Mouse (Mus musculus): ENCODE measurements around the gene Creb5. TPM values are rescaled to one million over a fixed set of nuclear protein-coding genes. Genes with fewer than 3 reads are reported as not detected.

Gene Creb5
- total RNA-seq, 1 experiment = 1.1 TPM

GRCm38 (mm10) chr6:53409183-53409582 is 122.1 kb downstream of the Creb5 start:
- no peaks in the 10 kb centered on the region for H3K4me1 ChIP-seq (ENCODE audit: control insufficient read depth in 2 of 2, insufficient read depth in 2 of 2, low read length in 2 of 2, poor library complexity in 1 of 2)
- in situ Hi-C loops (cut with MboI; ENCODE audit: low sequenced_read_pairs in 2 of 2, unreplicated experiment in 2 of 2) = no loop called here
- H3K27ac ChIP-seq (ENCODE audit: insufficient read depth, low read depth, low read length, poor library complexity, severe bottlenecking) = no peak overlapping the region
- DNase-seq (ENCODE audit: low read depth, low spot score) = no peak
- TF ChIP-seq ZC3H11A (IDR thresholded peaks at IDR 0.05; ENCODE audit: borderline replicate concordance, low read depth, low read length) (no peak), HCFC1 (IDR thresholded peaks at IDR 0.05; ENCODE audit: borderline replicate concordance, insufficient read depth, low read length) (no peak), MAFK (IDR thresholded peaks at IDR 0.05; ENCODE audit: insufficient read depth, low read depth, low read length) (no peak), ZNF384 (IDR thresholded peaks at IDR 0.05; ENCODE audit: low read depth, low read length) (no peak), CHD2 (IDR thresholded peaks at IDR 0.05; ENCODE audit: low read depth, low read length) (no peak)
- no peaks in the 10 kb centered on the region for H3K9me3 ChIP-seq (ENCODE audit: control insufficient read depth, insufficient read depth, low read depth, low read length)
- H3K4me3 ChIP-seq (ENCODE audit: insufficient read depth in 1 of 2, low read depth in 1 of 2, low read length in 2 of 2, poor library complexity in 1 of 2, severe bottlenecking in 1 of 2) = no peak overlapping the region
- no peaks in the 10 kb centered on the region for H3K36me3 ChIP-seq (ENCODE audit: control insufficient read depth, insufficient read depth, low read length, poor library complexity, severe bottlenecking)
- H3K9ac ChIP-seq (ENCODE audit: insufficient read depth, low read depth, low read length, poor library complexity, severe bottlenecking) = no peak overlapping the region

- no peak for TF ChIP-seq MAFK (IDR thresholded peaks at IDR 0.05; ENCODE audit: insufficient read depth, low read depth, low read length)
- Histone ChIP-seq H3K36me3 (ENCODE audit: control insufficient read depth, insufficient read depth, low read length, poor library complexity, severe bottlenecking) (no peaks in the 10 kb centered on the region), H3K9me3 (ENCODE audit: control insufficient read depth, insufficient read depth, low read depth, low read length) (no peaks in the 10 kb centered on the region), H3K4me3 (ENCODE audit: insufficient read depth in 1 of 2, low read depth in 1 of 2, low read length in 2 of 2, poor library complexity in 1 of 2, severe bottlenecking in 1 of 2) (no peak overlapping the region), H3K4me1 (ENCODE audit: control insufficient read depth in 2 of 2, insufficient read depth in 2 of 2, low read length in 2 of 2, poor library complexity in 1 of 2) (no peaks in the 10 kb centered on the region), H3K9ac (ENCODE audit: insufficient read depth, low read depth, low read length, poor library complexity, severe bottlenecking) (no peak overlapping the region), H3K27ac (ENCODE audit: insufficient read depth, low read depth, low read length, poor library complexity, severe bottlenecking) (no peak overlapping the region)
- DNase-seq (ENCODE audit: low read depth, low spot score) = no peak
- in situ Hi-C loops (cut with MboI; ENCODE audit: low sequenced_read_pairs in 2 of 2, unreplicated experiment in 2 of 2) = no loop called here
Observed at GRCm38 (mm10) chr6:53421345-53421744, 134.3 kb downstream of the Creb5 start.

GRCm38 (mm10) chr6:53429368-53429767 is 142.3 kb downstream of the Creb5 start:
- TF ChIP-seq ZNF384 (IDR thresholded peaks at IDR 0.05; ENCODE audit: low read depth, low read length) (no peak), ZC3H11A (IDR thresholded peaks at IDR 0.05; ENCODE audit: borderline replicate concordance, low read depth, low read length) (no peak), CHD2 (IDR thresholded peaks at IDR 0.05; ENCODE audit: low read depth, low read length) (no peak), HCFC1 (IDR thresholded peaks at IDR 0.05; ENCODE audit: borderline replicate concordance, insufficient read depth, low read length) (no peak), MAFK (IDR thresholded peaks at IDR 0.05; ENCODE audit: insufficient read depth, low read depth, low read length) (no peak)
- H3K27ac ChIP-seq (ENCODE audit: insufficient read depth, low read depth, low read length, poor library complexity, severe bottlenecking) = no peak overlapping the region
- no peak for DNase-seq (ENCODE audit: low read depth, low spot score)
- in situ Hi-C loops (cut with MboI; ENCODE audit: low sequenced_read_pairs in 2 of 2, unreplicated experiment in 2 of 2) = no loop called here
- H3K9me3 ChIP-seq (ENCODE audit: control insufficient read depth, insufficient read depth, low read depth, low read length) = no peaks in the 10 kb centered on the region
- no peaks in the 10 kb centered on the region for H3K4me1 ChIP-seq (ENCODE audit: control insufficient read depth in 2 of 2, insufficient read depth in 2 of 2, low read length in 2 of 2, poor library complexity in 1 of 2)
- no peak overlapping the region for H3K4me3 ChIP-seq (ENCODE audit: insufficient read depth in 1 of 2, low read depth in 1 of 2, low read length in 2 of 2, poor library complexity in 1 of 2, severe bottlenecking in 1 of 2)
- no peaks in the 10 kb centered on the region for H3K36me3 ChIP-seq (ENCODE audit: control insufficient read depth, insufficient read depth, low read length, poor library complexity, severe bottlenecking)
- no peak overlapping the region for H3K9ac ChIP-seq (ENCODE audit: insufficient read depth, low read depth, low read length, poor library complexity, severe bottlenecking)

- no peaks in the 10 kb centered on the region for H3K4me1 ChIP-seq (ENCODE audit: control insufficient read depth in 2 of 2, insufficient read depth in 2 of 2, low read length in 2 of 2, poor library complexity in 1 of 2)
- no peaks in the 10 kb centered on the region for H3K36me3 ChIP-seq (ENCODE audit: control insufficient read depth, insufficient read depth, low read length, poor library complexity, severe bottlenecking)
- no peak overlapping the region for H3K9ac ChIP-seq (ENCODE audit: insufficient read depth, low read depth, low read length, poor library complexity, severe bottlenecking)
- no peaks in the 10 kb centered on the region for H3K9me3 ChIP-seq (ENCODE audit: control insufficient read depth, insufficient read depth, low read depth, low read length)
- in situ Hi-C loops (cut with MboI; ENCODE audit: low sequenced_read_pairs in 2 of 2, unreplicated experiment in 2 of 2) = no loop called here
- H3K4me3 ChIP-seq (ENCODE audit: insufficient read depth in 1 of 2, low read depth in 1 of 2, low read length in 2 of 2, poor library complexity in 1 of 2, severe bottlenecking in 1 of 2) = no peak overlapping the region
- H3K27ac ChIP-seq (ENCODE audit: insufficient read depth, low read depth, low read length, poor library complexity, severe bottlenecking) = no peak overlapping the region
- DNase-seq (ENCODE audit: low read depth, low spot score) = no peak
- TF ChIP-seq MAFK (IDR thresholded peaks at IDR 0.05; ENCODE audit: insufficient read depth, low read depth, low read length) (no peak), HCFC1 (IDR thresholded peaks at IDR 0.05; ENCODE audit: borderline replicate concordance, insufficient read depth, low read length) (no peak), ZNF384 (IDR thresholded peaks at IDR 0.05; ENCODE audit: low read depth, low read length) (no peak), ZC3H11A (IDR thresholded peaks at IDR 0.05; ENCODE audit: borderline replicate concordance, low read depth, low read length) (no peak), CHD2 (IDR thresholded peaks at IDR 0.05; ENCODE audit: low read depth, low read length) (no peak)
Observed at GRCm38 (mm10) chr6:53429891-53430290, 142.8 kb downstream of the Creb5 start.

- Histone ChIP-seq H3K27ac (ENCODE audit: insufficient read depth, low read depth, low read length, poor library complexity, severe bottlenecking) (no peak overlapping the region), H3K4me1 (ENCODE audit: control insufficient read depth in 2 of 2, insufficient read depth in 2 of 2, low read length in 2 of 2, poor library complexity in 1 of 2) (no peaks in the 10 kb centered on the region), H3K36me3 (ENCODE audit: control insufficient read depth, insufficient read depth, low read length, poor library complexity, severe bottlenecking) (no peaks in the 10 kb centered on the region), H3K9me3 (ENCODE audit: control insufficient read depth, insufficient read depth, low read depth, low read length) (no peaks in the 10 kb centered on the region), H3K9ac (ENCODE audit: insufficient read depth, low read depth, low read length, poor library complexity, severe bottlenecking) (no peak overlapping the region), H3K4me3 (ENCODE audit: insufficient read depth in 1 of 2, low read depth in 1 of 2, low read length in 2 of 2, poor library complexity in 1 of 2, severe bottlenecking in 1 of 2) (no peak overlapping the region)
- in situ Hi-C loops (cut with MboI; ENCODE audit: low sequenced_read_pairs in 2 of 2, unreplicated experiment in 2 of 2) = no loop called here
- DNase-seq (ENCODE audit: low read depth, low spot score) = no peak
- TF ChIP-seq HCFC1 (IDR thresholded peaks at IDR 0.05; ENCODE audit: borderline replicate concordance, insufficient read depth, low read length) (no peak), ZNF384 (IDR thresholded peaks at IDR 0.05; ENCODE audit: low read depth, low read length) (no peak)
Observed at GRCm38 (mm10) chr6:53445862-53446460, 158.9 kb downstream of the Creb5 start.
